Mouse (Mus musculus) neural tube, embryonic 11.5 days (tissue): ENCODE results near the gene Opcml. TPM values are rescaled to one million over a fixed set of nuclear protein-coding genes. Genes with fewer than 3 reads are reported as not detected.

Source experiments
- ATAC-seq: fragments of 200-750 bp; cut with Nextera tagmentation; 2 replicates; pipeline ENCODE4 v1.8.0; 2017; ENCODE audit warnings: moderate number of reproducible peaks, mild to moderate bottlenecking, moderate TSS enrichment, moderate library complexity; ENCODE audit not compliant: insufficient read depth, low FRiP score, low TSS enrichment
- DNase-seq: peaks from one replicate; pipeline ENCODE4 v3.0.0-alpha.2; 2015; ENCODE audit warnings: low spot score
- H3K27ac ChIP-seq: fragments of 300-500 bp; sonication (generic); 2 replicates; pipeline ENCODE4 v1.5.1; 2014; ENCODE audit warnings: low read depth, mild to moderate bottlenecking, low read length
- H3K27me3 ChIP-seq: fragments of 300-500 bp; sonication (generic); 2 replicates; pipeline ENCODE4 v1.6.1; 2014; ENCODE audit warnings: mild to moderate bottlenecking, low read length, mixed read lengths; ENCODE audit not compliant: control insufficient read depth, insufficient read depth
- H3K36me3 ChIP-seq: fragments of 300-500 bp; sonication (generic); 2 replicates; pipeline ENCODE4 v1.6.1; 2014; ENCODE audit warnings: mild to moderate bottlenecking, low read length, moderate library complexity, mixed read lengths; ENCODE audit not compliant: control insufficient read depth, insufficient read depth
- H3K4me1 ChIP-seq: fragments of 300-500 bp; sonication (generic); 2 replicates; pipeline ENCODE4 v1.6.1; 2014; ENCODE audit warnings: low read length, mixed read lengths; ENCODE audit not compliant: control insufficient read depth, insufficient read depth
- H3K4me2 ChIP-seq: fragments of 300-500 bp; sonication (generic); 2 replicates; pipeline ENCODE4 v1.6.1; 2014; ENCODE audit warnings: low read depth, mild to moderate bottlenecking, moderate library complexity
- H3K4me3 ChIP-seq: fragments of 300-500 bp; sonication (generic); 2 replicates; pipeline ENCODE4 v1.5.1; 2014; ENCODE audit warnings: low read depth, low read length
- H3K9ac ChIP-seq: fragments of 300-500 bp; sonication (generic); 2 replicates; pipeline ENCODE4 v1.6.1; 2014; ENCODE audit warnings: mild to moderate bottlenecking, low read length
- H3K9me3 ChIP-seq: fragments of 300-500 bp; sonication (generic); 2 replicates; pipeline ENCODE4 v1.6.1; 2016; ENCODE audit warnings: low read length; ENCODE audit not compliant: control insufficient read depth
- WGBS: fragments of 180-500 bp; shearing (Covaris S2); extraction: QIAGEN DNeasy Blood & Tissue Kit; methylation state at CpG from one replicate; pipeline ENCODE4 v1.1.7; 2014; 5-methylcytosine and 5-hydroxymethylcytosine counted together
- polyA plus RNA-seq: library from polyadenylated mRNA; unstranded; fragments of >200 nt; fragmentation: Nextera tagmentation; extraction: Ambion mirVana; gene quantifications from 2 replicates; pipeline ENCODE4 v1.2.1, GENCODE M21; 2014

The Opcml gene
- polyA plus RNA-seq, 1 experiment from 2014 or later = 3.6 TPM

DNA sequence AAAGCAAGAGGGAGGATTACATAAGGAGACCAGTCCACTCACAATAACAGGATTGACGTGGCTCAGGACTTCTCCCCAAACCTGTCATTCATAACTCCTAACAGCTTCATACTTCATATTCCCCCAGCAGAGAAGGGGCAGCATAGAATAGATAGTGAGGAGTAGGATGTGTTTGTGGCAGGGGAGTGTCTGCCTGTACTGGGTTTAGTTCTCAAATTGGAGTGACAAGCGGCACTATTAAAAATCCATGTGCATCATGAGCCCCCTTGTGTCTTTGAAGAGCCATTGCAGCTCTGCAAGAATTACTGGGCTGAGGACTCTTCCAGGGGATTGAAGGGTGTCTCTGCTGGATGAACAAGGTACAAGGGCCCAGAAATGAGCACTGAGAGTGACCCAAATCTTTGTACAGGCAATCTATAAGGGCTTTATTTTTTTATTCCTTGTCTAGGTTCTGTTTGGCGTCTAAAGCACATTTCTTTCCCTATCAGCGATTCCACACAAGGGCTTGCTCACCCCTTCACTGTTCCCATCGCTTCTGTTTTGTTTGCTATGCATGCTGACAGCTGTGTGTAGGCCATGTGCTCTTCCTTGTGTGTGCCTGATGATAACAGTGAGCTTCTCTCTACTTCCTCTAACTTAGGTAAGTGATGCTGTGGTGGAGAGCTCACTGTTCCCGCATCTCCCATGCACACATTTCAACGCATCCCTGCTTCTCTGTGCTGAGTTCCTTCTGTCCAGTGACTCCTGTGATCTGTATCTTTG is 457.3 kb downstream of the Opcml start:
- no peak for ATAC-seq
- Histone ChIP-seq H3K4me3 (no peak overlapping the region), H3K4me1 (no peaks in the 10 kb centered on the region), H3K27ac (no peak overlapping the region), H3K9ac (no peak overlapping the region), H3K9me3 (no peaks in the 10 kb centered on the region), H3K4me2 (no peak overlapping the region), H3K27me3 (no peaks in the 10 kb centered on the region), H3K36me3 (no peaks in the 10 kb centered on the region)
- peak; percentile 45 for DNase-seq
- WGBS = 65% methylated on average over 7 of the region's 7 CpGs

DNA sequence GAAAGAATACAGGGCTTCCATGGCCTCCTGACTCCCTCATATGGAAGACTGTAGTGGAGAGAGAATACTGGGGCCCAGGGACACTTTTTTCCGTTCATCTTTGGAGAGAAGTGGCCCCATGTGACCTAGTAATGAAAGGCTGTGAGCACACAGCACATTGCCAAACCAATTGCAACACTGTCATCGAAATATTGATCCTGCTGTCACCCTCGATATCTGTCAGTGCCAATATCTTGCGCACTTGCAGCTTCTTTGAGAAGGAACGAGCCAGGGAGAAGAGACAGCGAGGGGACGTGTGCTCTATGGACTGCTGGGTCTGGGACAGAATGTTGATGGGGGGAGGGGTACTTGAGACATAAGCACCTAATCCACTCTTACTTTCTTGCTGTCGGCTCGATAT is 460.8 kb downstream of the Opcml start:
- ATAC-seq = no peak
- no peaks in the 10 kb centered on the region for H3K27me3 ChIP-seq
- no peak for DNase-seq
- WGBS = 91% methylated on average over 9 of the region's 9 CpGs
- no peak overlapping the region for H3K9ac ChIP-seq
- no peak overlapping the region for H3K4me3 ChIP-seq
- no peaks in the 10 kb centered on the region for H3K4me1 ChIP-seq
- no peaks in the 10 kb centered on the region for H3K9me3 ChIP-seq
- H3K27ac ChIP-seq = no peak overlapping the region
- H3K4me2 ChIP-seq = no peak overlapping the region
- no peaks in the 10 kb centered on the region for H3K36me3 ChIP-seq

DNA sequence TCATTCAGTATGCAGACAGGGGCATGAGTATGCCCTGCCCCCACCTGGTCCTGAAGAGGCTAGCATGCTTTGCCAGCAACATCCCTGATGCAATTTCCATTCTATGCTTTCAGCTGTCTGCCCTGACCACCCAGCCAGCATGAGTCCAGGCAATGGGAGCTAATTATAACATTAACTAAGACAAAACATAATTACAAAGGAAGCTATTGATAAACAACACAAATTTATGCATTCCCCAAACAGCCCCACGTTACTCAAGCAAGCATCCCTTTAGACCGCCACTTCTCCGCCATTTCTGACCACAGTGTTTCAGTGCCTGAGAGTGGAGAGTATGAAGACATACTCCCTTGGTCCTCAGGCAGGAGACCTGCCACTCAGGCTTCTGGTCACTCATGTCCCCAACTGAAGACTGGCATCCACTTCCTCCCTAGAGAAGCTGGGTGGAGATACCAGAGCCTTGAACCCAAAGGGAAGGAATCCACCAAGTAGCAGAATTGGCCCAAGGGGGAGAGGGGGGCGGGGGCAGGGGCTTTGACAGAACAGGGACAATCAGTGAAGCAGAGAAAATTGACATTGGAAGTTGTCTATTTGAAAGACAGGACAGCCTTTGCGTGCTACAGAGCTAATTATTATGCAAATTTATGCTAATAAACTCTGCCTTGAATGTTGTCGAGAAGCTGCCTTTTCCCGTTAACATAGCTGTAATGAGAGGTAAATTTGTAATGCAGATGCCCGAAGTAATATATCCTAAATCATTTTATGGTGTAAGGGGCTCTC is 464.7 kb downstream of the Opcml start:
- no peak overlapping the region for H3K9ac ChIP-seq
- DNase-seq (no peak), ATAC-seq (peak; percentile 73; the same call in 1 of the 2 replicates)
- H3K9me3 ChIP-seq = no peaks in the 10 kb centered on the region
- no peaks in the 10 kb centered on the region for H3K4me1 ChIP-seq
- no peak overlapping the region for H3K27ac ChIP-seq
- 61% methylated on average over 8 of the region's 8 CpGs for WGBS
- no peaks in the 10 kb centered on the region for H3K36me3 ChIP-seq
- H3K4me3 ChIP-seq = no peak overlapping the region
- H3K4me2 ChIP-seq = no peak overlapping the region
- no peaks in the 10 kb centered on the region for H3K27me3 ChIP-seq

DNA sequence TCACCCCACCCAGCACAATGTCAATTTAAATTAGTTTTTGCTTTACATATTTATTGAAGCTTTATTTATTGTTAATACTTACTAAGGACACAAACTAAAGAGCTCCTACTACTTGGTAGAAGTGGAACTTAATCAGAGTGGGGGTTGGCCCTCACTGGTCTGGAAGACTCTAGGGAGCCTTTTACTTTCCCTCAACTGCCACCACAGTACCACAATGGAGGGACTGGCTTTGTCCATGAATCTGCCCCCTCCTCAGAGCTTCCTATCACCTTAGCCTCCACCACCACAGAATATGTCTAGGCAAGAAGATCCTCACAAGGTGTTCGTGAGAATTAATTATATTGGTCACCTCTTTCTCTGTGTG is 465.3 kb downstream of the Opcml start:
- H3K4me2 ChIP-seq = no peak overlapping the region
- no peaks in the 10 kb centered on the region for H3K27me3 ChIP-seq
- DNase-seq = no peak
- peak; percentile 50; the same call in 1 of the 2 replicates for ATAC-seq
- no peak overlapping the region for H3K9ac ChIP-seq
- no peak overlapping the region for H3K27ac ChIP-seq
- H3K36me3 ChIP-seq = no peaks in the 10 kb centered on the region
- H3K4me3 ChIP-seq = no peak overlapping the region
- no peaks in the 10 kb centered on the region for H3K9me3 ChIP-seq
- no peaks in the 10 kb centered on the region for H3K4me1 ChIP-seq
- WGBS = 79% methylated on average over 1 of the region's 1 CpGs

DNA sequence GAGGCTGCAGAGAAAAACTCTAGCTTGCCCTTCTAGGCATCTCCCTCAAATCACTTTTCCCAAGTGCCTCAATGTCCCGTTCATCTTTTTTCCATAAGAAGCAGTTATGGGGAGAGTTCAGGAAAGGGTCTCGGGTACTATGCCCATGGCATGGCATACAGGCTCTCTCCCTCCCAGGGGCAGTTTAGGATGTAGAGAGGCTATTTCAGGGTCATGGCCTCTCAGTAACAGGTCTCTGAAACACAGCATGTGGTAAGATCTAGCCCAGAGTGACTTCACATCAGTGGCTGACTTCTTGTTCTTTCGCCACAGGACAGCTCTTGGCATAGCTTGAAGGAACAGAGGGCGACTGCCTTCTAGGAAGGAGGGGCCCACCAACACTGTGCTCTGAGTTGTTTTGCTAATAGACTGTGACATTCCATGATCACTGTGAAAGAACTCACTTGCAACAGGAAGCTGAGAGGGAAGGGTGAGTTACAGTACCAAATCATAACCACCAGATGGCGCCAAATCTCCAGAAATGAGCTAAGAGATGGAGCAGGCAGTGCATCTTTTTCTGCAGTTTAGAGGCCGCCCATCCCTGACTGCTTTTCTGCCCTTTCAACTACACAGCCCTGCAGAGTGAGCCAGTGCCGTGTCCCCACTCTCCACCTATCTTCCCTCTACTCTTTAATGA is 470.6 kb downstream of the Opcml start:
- peak; percentile 87 for ATAC-seq
- 16% methylated on average over 7 of the region's 7 CpGs for WGBS
- H3K4me2 ChIP-seq = no peak overlapping the region

DNA sequence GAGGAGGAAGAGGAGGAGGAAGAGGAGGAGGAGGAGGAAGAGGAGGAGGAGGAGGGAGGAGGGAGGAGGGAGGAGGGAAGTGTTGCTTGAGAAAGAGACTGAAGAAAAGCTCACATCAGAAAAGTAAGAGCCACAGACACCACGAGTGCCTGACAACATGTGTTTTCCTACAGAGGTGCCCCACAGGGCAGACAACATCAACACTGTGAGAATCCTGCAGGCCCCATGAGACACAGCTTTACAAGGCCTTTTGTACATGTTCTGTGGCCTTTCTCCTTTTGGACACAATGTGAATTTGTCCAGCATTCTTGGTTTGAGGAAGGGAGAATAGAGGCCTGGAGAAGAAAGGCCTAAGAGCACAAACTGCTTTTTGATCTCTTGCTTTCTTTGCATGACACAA is 471.4 kb downstream of the Opcml start:
- no peak overlapping the region for H3K4me2 ChIP-seq
- H3K4me1 ChIP-seq = no peaks in the 10 kb centered on the region
- no peak overlapping the region for H3K4me3 ChIP-seq
- H3K36me3 ChIP-seq = no peaks in the 10 kb centered on the region
- H3K27me3 ChIP-seq = no peaks in the 10 kb centered on the region
- no peak for ATAC-seq
- H3K9ac ChIP-seq = no peak overlapping the region
- DNase-seq = no peak
- 16% methylated on average over 1 of the region's 1 CpGs for WGBS
- H3K9me3 ChIP-seq = no peaks in the 10 kb centered on the region
- H3K27ac ChIP-seq = no peak overlapping the region

More for the DNA sequence above, 470.6 kb downstream of the Opcml start:
- H3K9ac ChIP-seq = no peak overlapping the region
- no peak overlapping the region for H3K4me3 ChIP-seq
- H3K27ac ChIP-seq = no peak overlapping the region
- H3K27me3 ChIP-seq = no peaks in the 10 kb centered on the region
- no peaks in the 10 kb centered on the region for H3K36me3 ChIP-seq
- peak; percentile 83 for DNase-seq
- no peaks in the 10 kb centered on the region for H3K4me1 ChIP-seq
- H3K9me3 ChIP-seq = no peaks in the 10 kb centered on the region

DNA sequence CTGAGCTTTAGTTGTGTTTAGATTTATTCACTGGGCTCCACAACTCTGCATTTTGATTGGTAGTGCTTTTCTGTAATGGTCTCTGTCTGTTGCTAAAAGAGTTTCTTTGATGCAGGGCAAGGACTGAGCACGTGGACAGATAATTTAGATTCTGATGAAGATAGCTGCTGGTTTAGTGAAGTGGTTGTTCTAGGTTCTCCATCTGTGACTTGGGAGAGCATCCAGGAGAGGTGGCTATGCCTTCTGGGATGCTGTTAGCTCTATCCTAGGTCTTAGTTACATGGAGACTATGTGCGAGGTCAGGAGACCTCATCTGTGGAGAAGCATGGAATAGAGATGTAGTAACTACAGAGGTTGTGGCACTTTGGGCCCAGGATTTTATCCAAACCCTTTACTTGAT is 472.3 kb downstream of the Opcml start:
- no peak overlapping the region for H3K9ac ChIP-seq
- H3K4me2 ChIP-seq = no peak overlapping the region
- H3K4me1 ChIP-seq = no peaks in the 10 kb centered on the region
- H3K9me3 ChIP-seq = no peaks in the 10 kb centered on the region
- no peak for DNase-seq
- H3K27ac ChIP-seq = no peak overlapping the region
- no peaks in the 10 kb centered on the region for H3K27me3 ChIP-seq
- WGBS = 76% methylated on average over 2 of the region's 2 CpGs
- H3K36me3 ChIP-seq = no peaks in the 10 kb centered on the region
- no peak overlapping the region for H3K4me3 ChIP-seq
- ATAC-seq = no peak

DNA sequence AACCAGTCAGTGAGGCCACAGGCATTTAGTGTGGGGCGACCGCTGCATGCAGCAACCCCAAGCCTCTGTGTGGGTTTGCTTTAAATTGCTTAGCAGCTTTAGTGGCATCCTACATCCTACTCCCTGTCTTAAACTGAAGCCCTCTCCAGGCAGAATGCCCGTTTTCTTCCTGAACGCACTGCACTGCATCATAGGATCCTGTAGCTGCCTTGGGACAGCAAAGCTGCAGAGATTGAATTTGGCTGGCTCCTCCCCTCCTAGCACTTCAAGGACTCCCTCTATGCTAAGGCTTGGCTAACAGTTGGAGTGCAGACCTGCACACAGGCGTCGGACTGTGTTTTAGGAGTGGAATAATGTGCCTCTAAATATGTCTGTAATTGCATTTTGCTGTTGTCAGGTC is 474.2 kb downstream of the Opcml start:
- ATAC-seq = no peak
- H3K27me3 ChIP-seq = no peaks in the 10 kb centered on the region
- no peak overlapping the region for H3K9ac ChIP-seq
- 61% methylated on average over 6 of the region's 6 CpGs for WGBS
- no peaks in the 10 kb centered on the region for H3K36me3 ChIP-seq
- no peaks in the 10 kb centered on the region for H3K9me3 ChIP-seq
- H3K4me1 ChIP-seq = no peaks in the 10 kb centered on the region
- H3K4me2 ChIP-seq = no peak overlapping the region
- H3K27ac ChIP-seq = no peak overlapping the region
- H3K4me3 ChIP-seq = no peak overlapping the region
- DNase-seq = no peak
